Mouse (Mus musculus) MEL (cell line): ENCODE results near the gene Dnajc2. TPM values are rescaled to one million over a fixed set of nuclear protein-coding genes. Genes with fewer than 3 reads are reported as not detected.

ENCODE experiments used
- DNase-seq: peaks from one replicate; pipeline ENCODE4 v3.0.0; 2011; ENCODE audit warnings: low read depth, low spot score
- H3K27ac ChIP-seq: 2 replicates; pipeline ENCODE4 v1.5.1; 2012; ENCODE audit warnings: low read depth, mild to moderate bottlenecking, control low read depth, low read length, moderate library complexity; ENCODE audit not compliant: control insufficient read depth
- H3K27me3 ChIP-seq, 2 experiments: fragments of 150-350 bp in 1 of 2; sonication (generic) in 1 of 2; 2 replicates each; pipeline ENCODE4 v1.6.1; 2012; ENCODE audit warnings: low read length in 2 of 2, mild to moderate bottlenecking in 2 of 2, improper control_type of control experiment in 1 of 2, moderate library complexity in 1 of 2; ENCODE audit not compliant: insufficient read depth in 2 of 2, control insufficient read depth in 1 of 2
- H3K36me3 ChIP-seq, 2 experiments: 2 replicates each; pipeline ENCODE4 v1.6.1; 2012 to 2014; ENCODE audit warnings: low read length in 2 of 2, improper control_type of control experiment in 1 of 2, inconsistent platforms in 1 of 2, mild to moderate bottlenecking in 1 of 2; ENCODE audit not compliant: insufficient read depth in 2 of 2, control insufficient read depth in 1 of 2
- H3K4me1 ChIP-seq, 2 experiments: fragments of 150-350 bp in 1 of 2; sonication (generic) in 1 of 2; 2 replicates each; pipeline ENCODE4 v1.6.1; 2012; ENCODE audit warnings: low read length in 2 of 2, improper control_type of control experiment in 1 of 2, mild to moderate bottlenecking in 1 of 2; ENCODE audit not compliant: insufficient read depth in 2 of 2, control insufficient read depth in 1 of 2
- H3K4me3 ChIP-seq, 2 experiments: fragments of 150-350 bp in 1 of 2; sonication (generic) in 1 of 2; 2 replicates each; pipeline ENCODE4 v1.5.1; 2012; ENCODE audit warnings: low read depth in 2 of 2, low read length in 2 of 2, mild to moderate bottlenecking in 2 of 2, moderate library complexity in 2 of 2, control low read depth in 1 of 2, improper control_type of control experiment in 1 of 2; ENCODE audit not compliant: control insufficient read depth in 1 of 2, insufficient read depth in 1 of 2
- H3K79me2 ChIP-seq: 2 replicates; pipeline ENCODE4 v1.6.1; 2012; ENCODE audit warnings: mild to moderate bottlenecking, low read length, moderate library complexity; ENCODE audit not compliant: control insufficient read depth, poor library complexity, insufficient read depth
- H3K9ac ChIP-seq: 2 replicates; pipeline ENCODE4 v1.6.1; 2012; ENCODE audit warnings: low read depth, mild to moderate bottlenecking, control low read depth, low read length, moderate library complexity; ENCODE audit not compliant: control insufficient read depth, poor library complexity, severe bottlenecking
- H3K9me3 ChIP-seq: fragments of 150-350 bp; sonication (generic); replicated peaks from 2 replicates; pipeline ENCODE4 v1.6.1; 2012; ENCODE audit warnings: mild to moderate bottlenecking, low read length, improper control_type of control experiment, moderate library complexity; ENCODE audit not compliant: insufficient read depth
- BHLHE40 ChIP-seq: IDR thresholded peaks from 2 replicates; pipeline ENCODE4 v1.6.1; 2012; ENCODE audit warnings: low read depth, mild to moderate bottlenecking, inconsistent platforms, low read length, improper control_type of control experiment, borderline replicate concordance
- CHD1 ChIP-seq: IDR thresholded peaks from 2 replicates; pipeline ENCODE4 v1.6.1; 2012; ENCODE audit warnings: low read depth, mild to moderate bottlenecking, inconsistent platforms, low read length, improper control_type of control experiment
- CHD2 ChIP-seq: IDR thresholded peaks from 2 replicates; pipeline ENCODE4 v1.6.1; 2011; ENCODE audit warnings: low read length, improper control_type of control experiment
- CTCF ChIP-seq, 3 experiments: IDR thresholded peaks in 2 of 3; conservative IDR thresholded peaks in 1 of 3; 2 replicates each; pipeline ENCODE4 v1.5.1; 2011 to 2012; ENCODE audit warnings: low read length in 3 of 3, low read depth in 2 of 3, mild to moderate bottlenecking in 2 of 3, improper control_type of control experiment in 1 of 3, inconsistent platforms in 1 of 3, mixed read lengths in 1 of 3, moderate library complexity in 1 of 3; ENCODE audit not compliant: control insufficient read depth in 1 of 3, insufficient read depth in 1 of 3, poor library complexity in 1 of 3, severe bottlenecking in 1 of 3
- ELF1 ChIP-seq: IDR thresholded peaks from 2 replicates; pipeline ENCODE4 v1.6.1; 2014; ENCODE audit warnings: low read depth, mild to moderate bottlenecking, inconsistent platforms, low read length, improper control_type of control experiment, moderate library complexity
- EP300 ChIP-seq, 2 experiments: IDR thresholded peaks; 2 replicates each; pipeline ENCODE4 v1.6.1; 2011; ENCODE audit warnings: improper control_type of control experiment in 2 of 2, low read length in 2 of 2, low read depth in 1 of 2, mild to moderate bottlenecking in 1 of 2
- ETS1 ChIP-seq: IDR thresholded peaks from 2 replicates; pipeline ENCODE4 v1.6.1; 2012; ENCODE audit warnings: low read depth, mild to moderate bottlenecking, inconsistent platforms, low read length, improper control_type of control experiment, moderate library complexity
- GATA1 ChIP-seq: IDR thresholded peaks from 2 replicates; pipeline ENCODE4 v1.6.1; 2011; ENCODE audit warnings: low read depth, low read length, improper control_type of control experiment
- HCFC1 ChIP-seq: IDR thresholded peaks from 2 replicates; pipeline ENCODE4 v1.6.1; 2012; ENCODE audit warnings: low read depth, mild to moderate bottlenecking, inconsistent platforms, low read length, improper control_type of control experiment, moderate library complexity
- JUND ChIP-seq: IDR thresholded peaks from 2 replicates; pipeline ENCODE4 v1.6.1; 2011; ENCODE audit warnings: low read depth, mild to moderate bottlenecking, improper control_type of control experiment, low read length
- KAT2A ChIP-seq: conservative IDR thresholded peaks from 2 replicates; pipeline ENCODE4 v1.6.1; 2012; ENCODE audit warnings: low read depth, low read length, improper control_type of control experiment, inconsistent platforms
- MAFK ChIP-seq: IDR thresholded peaks from 2 replicates; pipeline ENCODE4 v1.6.1; 2011; ENCODE audit warnings: low read depth, mild to moderate bottlenecking, low read length, improper control_type of control experiment, borderline replicate concordance
- MAX ChIP-seq: IDR thresholded peaks from 2 replicates; pipeline ENCODE4 v1.6.1; 2011; ENCODE audit warnings: low read length, improper control_type of control experiment
- MAZ ChIP-seq: IDR thresholded peaks from 2 replicates; pipeline ENCODE4 v1.6.1; 2012; ENCODE audit warnings: low read depth, mild to moderate bottlenecking, inconsistent platforms, low read length, improper control_type of control experiment
- MEF2A ChIP-seq: IDR thresholded peaks from 2 replicates; pipeline ENCODE4 v1.6.1; 2014; ENCODE audit warnings: low read depth, mild to moderate bottlenecking, inconsistent platforms, low read length, improper control_type of control experiment; ENCODE audit not compliant: poor library complexity, insufficient replicate concordance, severe bottlenecking; ENCODE audit errors: extremely low read depth
- MXI1 ChIP-seq: IDR thresholded peaks from 2 replicates; pipeline ENCODE4 v1.6.1; 2011; ENCODE audit warnings: mild to moderate bottlenecking, low read depth, low read length, improper control_type of control experiment
- MYB ChIP-seq: IDR thresholded peaks from 2 replicates; pipeline ENCODE4 v1.6.1; 2011; ENCODE audit warnings: mild to moderate bottlenecking, low read depth, low read length, improper control_type of control experiment
- MYC ChIP-seq: IDR thresholded peaks from 2 replicates; pipeline ENCODE4 v1.6.1; 2011; ENCODE audit warnings: low read depth, mild to moderate bottlenecking, low read length, improper control_type of control experiment, moderate library complexity
- NELFE ChIP-seq: IDR thresholded peaks from 2 replicates; pipeline ENCODE4 v1.6.1; 2011; ENCODE audit warnings: low read depth, low read length, improper control_type of control experiment
- NRF1 ChIP-seq: IDR thresholded peaks from 2 replicates; pipeline ENCODE4 v1.6.1; 2014; ENCODE audit warnings: low read depth, mild to moderate bottlenecking, inconsistent platforms, low read length, improper control_type of control experiment, moderate library complexity; ENCODE audit not compliant: poor library complexity, insufficient read depth, severe bottlenecking
- POLR2A ChIP-seq, 2 experiments: IDR thresholded peaks; 2 replicates each; pipeline ENCODE4 v1.6.1; 2011 to 2012; ENCODE audit warnings: low read length in 2 of 2, mild to moderate bottlenecking in 2 of 2, control low read depth in 1 of 2, improper control_type of control experiment in 1 of 2, low read depth in 1 of 2, moderate library complexity in 1 of 2; ENCODE audit not compliant: control insufficient read depth in 1 of 2, insufficient read depth in 1 of 2, poor library complexity in 1 of 2
- POLR2AphosphoS2 ChIP-seq: IDR thresholded peaks from 2 replicates; pipeline ENCODE4 v1.6.1; 2011; ENCODE audit warnings: low read length, improper control_type of control experiment
- RCOR1 ChIP-seq: IDR thresholded peaks from 2 replicates; pipeline ENCODE4 v1.6.1; 2012; ENCODE audit warnings: low read depth, mild to moderate bottlenecking, inconsistent platforms, low read length, improper control_type of control experiment
- SIN3A ChIP-seq: IDR thresholded peaks from 2 replicates; pipeline ENCODE4 v1.6.1; 2012; ENCODE audit warnings: low read length, improper control_type of control experiment, inconsistent platforms
- SMC3 ChIP-seq: IDR thresholded peaks from 2 replicates; pipeline ENCODE4 v1.6.1; 2011; ENCODE audit warnings: low read depth, low read length, improper control_type of control experiment
- TBP ChIP-seq: IDR thresholded peaks from 2 replicates; pipeline ENCODE4 v1.8.0; 2011; ENCODE audit warnings: low read depth, low read length, improper control_type of control experiment
- TCF12 ChIP-seq: IDR thresholded peaks from 2 replicates; pipeline ENCODE4 v1.6.1; 2014; ENCODE audit warnings: low read depth, mild to moderate bottlenecking, inconsistent platforms, low read length, improper control_type of control experiment, moderate library complexity
- UBTF ChIP-seq: IDR thresholded peaks from 2 replicates; pipeline ENCODE4 v1.6.1; 2012; ENCODE audit warnings: low read depth, mild to moderate bottlenecking, inconsistent platforms, low read length, improper control_type of control experiment, moderate library complexity, borderline replicate concordance; ENCODE audit not compliant: insufficient read depth
- USF1 ChIP-seq: IDR thresholded peaks from 2 replicates; pipeline ENCODE4 v1.6.1; 2014; ENCODE audit warnings: low read depth, mild to moderate bottlenecking, inconsistent platforms, low read length, improper control_type of control experiment, moderate library complexity
- USF2 ChIP-seq, 2 experiments: IDR thresholded peaks; 2 replicates each; pipeline ENCODE4 v1.6.1; 2011 to 2012; ENCODE audit warnings: improper control_type of control experiment in 2 of 2, low read length in 2 of 2, borderline replicate concordance in 1 of 2, inconsistent platforms in 1 of 2, low read depth in 1 of 2, mild to moderate bottlenecking in 1 of 2; ENCODE audit not compliant: insufficient read depth in 1 of 2
- ZC3H11A ChIP-seq: IDR thresholded peaks from 2 replicates; pipeline ENCODE4 v1.6.1; 2012; ENCODE audit warnings: low read depth, mild to moderate bottlenecking, inconsistent platforms, low read length, improper control_type of control experiment
- ZKSCAN1 ChIP-seq: IDR thresholded peaks from 2 replicates; pipeline ENCODE4 v1.6.1; 2012; ENCODE audit warnings: low read depth, mild to moderate bottlenecking, inconsistent platforms, low read length, improper control_type of control experiment, moderate library complexity
- polyA plus RNA-seq, 2 experiments: library from polyadenylated mRNA; stranded (reverse) in 1 of 2; unstranded in 1 of 2; fragments of >175 nt in 1 of 2; fragments of >200 nt in 1 of 2; gene quantifications; 2 replicates each; pipeline versions ENCODE4 v1.2.1 to v1.2.4; 2012; ENCODE audit warnings: low replicate concordance in 2 of 2, low read depth in 1 of 2; ENCODE audit not compliant: insufficient read length in 2 of 2, insufficient read depth in 1 of 2, missing spikeins in 1 of 2
- total RNA-seq: library from RNA; depleted of rRNA; stranded (reverse); fragments of 300-350 nt; gene quantifications from 2 replicates; pipeline ENCODE4 v1.2.3, GENCODE M21; 2012

Gene Dnajc2
- total and polyA plus RNA-seq, 3 experiments, result 64.7 to 211 (median 199) TPM

DNA sequence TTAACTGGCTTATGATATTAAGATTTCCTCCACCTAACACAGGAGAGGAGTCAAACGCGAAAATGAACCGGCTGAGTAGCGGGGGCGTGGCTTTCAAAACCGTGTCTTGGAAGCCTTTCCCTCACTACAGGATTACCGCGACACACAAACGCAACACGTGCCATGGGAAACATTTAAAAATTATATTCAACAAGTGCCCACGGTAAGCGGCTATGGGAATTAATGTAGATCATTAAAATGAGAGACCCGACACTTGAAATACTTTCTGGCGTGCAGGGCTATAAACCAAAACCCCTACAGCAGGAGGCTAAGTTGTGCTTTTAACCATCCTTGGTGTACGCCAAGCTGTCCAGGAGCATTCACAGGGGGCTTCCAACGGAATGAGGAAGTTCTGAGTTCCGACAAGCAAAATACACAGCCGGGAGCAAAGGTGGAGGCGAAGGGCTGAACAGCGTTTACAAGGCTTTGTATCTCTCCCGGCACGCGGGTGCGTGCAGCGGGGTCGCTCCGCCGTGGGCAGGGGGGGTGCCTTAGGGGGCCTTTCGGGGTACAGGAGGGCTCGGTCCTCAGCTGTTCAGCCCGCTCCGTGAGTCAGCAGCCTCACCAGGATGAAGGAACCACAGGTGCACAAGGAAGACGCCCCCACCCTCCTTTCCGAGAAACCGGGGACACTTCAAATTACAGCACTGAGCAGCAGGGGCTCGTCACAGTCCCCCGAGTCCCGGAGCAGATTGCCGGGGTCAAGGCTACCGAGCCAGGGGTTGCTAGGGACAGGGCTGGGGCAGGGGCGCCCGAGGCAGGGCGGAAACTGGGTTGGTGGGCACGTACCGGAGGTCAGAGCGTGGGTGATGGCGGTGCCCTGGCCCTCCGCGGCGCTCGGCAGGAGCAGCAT is 644 bp downstream of the Dnajc2 start:
- no peaks in the 10 kb centered on the region for H3K27me3 ChIP-seq
- peak; percentile 89 for DNase-seq
- peak overlapping the region; percentile 91 for H3K9ac ChIP-seq
- H3K79me2 ChIP-seq, result peaks cover 56% of the 10 kb centered on the region
- peaks cover 7 to 15% of the 10 kb centered on the region in 2 experiments for H3K4me1 ChIP-seq
- peaks cover 5 to 29% of the 10 kb centered on the region in 2 experiments for H3K36me3 ChIP-seq
- H3K9me3 ChIP-seq, result no peaks in the 10 kb centered on the region
- TF ChIP-seq TBP (peak; percentile 67; the same call in 1 of the 2 replicates), ZKSCAN1 (no peak), MEF2A (no peak), NRF1 (0 out of 2 replicates have a peak, but pooled peaks have one; percentile 9), USF1 (peak; percentile 59; the same call in 1 of the 2 replicates), BHLHE40 (peak; percentile 75; the same call in 1 of the 2 replicates), USF2 (IDR thresholded peaks at IDR 0.05; ENCODE audit: borderline replicate concordance in 1 of 2, insufficient read depth in 1 of 2, low read depth in 1 of 2, low read length in 2 of 2) (no peak), CHD1 (0 out of 2 replicates have a peak, but pooled peaks have one; percentile 68), GATA1 (no peak), SIN3A (peak; percentile 97), MXI1 (peak; percentile 99), MAFK (no peak), MAZ (no peak), MAX (peak; percentile 96), HCFC1 (peak; percentile 9; the same call in 1 of the 2 replicates), SMC3 (no peak), CHD2 (no peak), KAT2A (no peak), EP300 (IDR thresholded peaks at IDR 0.05; ENCODE audit: low read depth in 1 of 2, low read length in 2 of 2) (no peak; a peak in 1 of 4 replicates), MYB (no peak), ZC3H11A (no peak), CTCF (IDR thresholded peaks at IDR 0.05 in 2 of 3, conservative IDR thresholded peaks at IDR 0.05 in 1 of 3; ENCODE audit: control insufficient read depth in 1 of 3, insufficient read depth in 1 of 3, low read depth in 2 of 3, low read length in 3 of 3, poor library complexity in 1 of 3, severe bottlenecking in 1 of 3) (no peak), MYC (peak; percentile 97), ELF1 (peak; percentile 0; the same call in 1 of the 2 replicates), ETS1 (no peak), TCF12 (no peak), POLR2AphosphoS2 (peak; percentile 43; the same call in 1 of the 2 replicates), UBTF (peak; percentile 36; the same call in 1 of the 2 replicates), POLR2A (IDR thresholded peaks at IDR 0.05; ENCODE audit: control insufficient read depth in 1 of 2, insufficient read depth in 1 of 2, low read depth in 1 of 2, low read length in 2 of 2, poor library complexity in 1 of 2) (peak in 1 of 2 experiments; percentile 50; a peak in 2 of 4 replicates), JUND (no peak), RCOR1 (no peak), NELFE (peak; percentile 49)
- H3K4me3 ChIP-seq, result peak overlapping the region; percentile 62 to 81
- peak overlapping the region; percentile 78 for H3K27ac ChIP-seq
